Mouse (Mus musculus) forebrain, postnatal 0 days (tissue): Measurements from ENCODE around the gene Nbea. TPM values are rescaled to one million over a fixed set of nuclear protein-coding genes. Genes with fewer than 3 reads are reported as not detected.
"Not testable (repeated sequence)": the region's sequence is repeated elsewhere in the genome, so short reads cannot be mapped to it uniquely, and the experiment has no call there.

Experiments used
- ATAC-seq: fragments of 200-750 bp; cut with Nextera tagmentation; 2 replicates; pipeline ENCODE4 v1.8.0; 2017; ENCODE audit warnings: mild to moderate bottlenecking, moderate library complexity
- DNase-seq: peaks from one replicate; pipeline ENCODE4 v3.0.0-alpha.2; 2015
- H3K27ac ChIP-seq: fragments of 300-500 bp; sonication (generic); 2 replicates; pipeline ENCODE4 v1.5.1; 2014; ENCODE audit warnings: low read depth, mild to moderate bottlenecking, antibody characterized with exemption, low read length, moderate library complexity, mixed read lengths
- H3K27me3 ChIP-seq: fragments of 300-500 bp; sonication (generic); 2 replicates; pipeline ENCODE4 v1.6.1; 2014; ENCODE audit warnings: mild to moderate bottlenecking, low read length, mixed read lengths; ENCODE audit not compliant: insufficient read depth
- H3K36me3 ChIP-seq: fragments of 300-500 bp; sonication (generic); 2 replicates; pipeline ENCODE4 v1.6.1; 2014; ENCODE audit warnings: mild to moderate bottlenecking, moderate library complexity; ENCODE audit not compliant: insufficient read depth
- H3K4me1 ChIP-seq: fragments of 300-500 bp; sonication (generic); 2 replicates; pipeline ENCODE4 v1.6.1; 2014; ENCODE audit warnings: antibody characterized with exemption; ENCODE audit not compliant: insufficient read depth
- H3K4me2 ChIP-seq: fragments of 300-500 bp; sonication (generic); 2 replicates; pipeline ENCODE4 v1.6.1; 2014; ENCODE audit warnings: low read depth, mild to moderate bottlenecking, moderate library complexity
- H3K4me3 ChIP-seq: fragments of 300-500 bp; sonication (generic); 2 replicates; pipeline ENCODE4 v1.5.1; 2014; ENCODE audit warnings: low read depth, low read length, mixed read lengths
- H3K9ac ChIP-seq: fragments of 300-500 bp; sonication (generic); 2 replicates; pipeline ENCODE4 v1.6.1; 2014; ENCODE audit warnings: mild to moderate bottlenecking
- H3K9me3 ChIP-seq: fragments of 300-500 bp; sonication (generic); 2 replicates; pipeline ENCODE4 v1.6.1; 2016; ENCODE audit warnings: low read length
- CTCF ChIP-seq: sonication (generic); IDR thresholded peaks from 2 replicates; pipeline ENCODE4 v1.5.1; 2016; ENCODE audit warnings: antibody characterized with exemption, control low read depth, low read depth
- WGBS: fragments of 180-500 bp; shearing (Covaris S2); extraction: QIAGEN DNeasy Blood & Tissue Kit; methylation state at CpG from one replicate; pipeline ENCODE4 v1.1.7; 2014; 5-methylcytosine and 5-hydroxymethylcytosine counted together
- polyA plus RNA-seq: library from polyadenylated mRNA; unstranded; fragments of >200 nt; fragmentation: Nextera tagmentation; extraction: Ambion mirVana; gene quantifications from 2 replicates; pipeline ENCODE4 v1.2.1, GENCODE M21; 2015
- total RNA-seq: library from RNA; depleted of rRNA; stranded (reverse); fragments of >200 nt; gene quantifications from 2 replicates; pipeline ENCODE4 v1.2.3, GENCODE M21; 2014

Gene Nbea
- total and polyA plus RNA-seq, 2 experiments from 2014 or later = 42.3 to 198 TPM

DNA sequence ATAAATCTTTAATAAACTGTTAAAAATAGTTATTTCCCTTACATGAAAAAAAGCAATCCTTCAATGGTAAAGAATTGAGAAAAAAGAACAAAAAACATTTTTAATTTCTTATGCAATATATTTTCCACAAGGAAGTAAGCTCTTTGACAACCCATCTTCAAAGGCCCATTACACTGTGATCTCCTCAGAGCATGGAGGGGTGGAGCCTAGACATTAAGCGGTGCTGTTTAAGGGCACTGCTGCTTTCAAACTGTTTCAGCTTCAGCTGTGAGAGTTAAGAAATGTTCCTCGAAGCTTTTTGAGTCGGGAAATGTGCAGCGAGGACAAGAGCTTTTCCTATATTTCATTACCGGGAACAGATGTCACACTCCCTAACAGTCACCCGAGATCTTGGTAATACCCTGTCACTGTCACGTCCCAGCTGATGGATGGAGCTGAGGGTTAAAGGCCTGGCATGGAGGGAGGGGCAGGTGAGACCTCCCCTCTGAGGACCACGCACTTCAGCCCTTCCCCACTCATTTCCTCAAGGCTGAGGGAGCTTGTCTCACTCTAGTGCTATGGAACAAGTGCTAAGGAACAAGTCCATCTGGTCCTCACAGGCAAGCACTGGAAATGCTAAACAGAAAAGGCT lies 547.8 kb downstream of the Nbea start:
- Histone ChIP-seq H3K36me3 (peaks cover 15% of the 10 kb centered on the region; the same call in 1 of the 2 replicates), H3K4me1 (no peaks in the 10 kb centered on the region), H3K4me3 (no peak overlapping the region), H3K27ac (no peak overlapping the region; the same call in 1 of the 2 replicates), H3K27me3 (no peaks in the 10 kb centered on the region), H3K9me3 (no peaks in the 10 kb centered on the region), H3K4me2 (no peak overlapping the region), H3K9ac (no peak overlapping the region)
- ATAC-seq (no peak), DNase-seq (no peak)
- no peak for TF ChIP-seq CTCF
- WGBS = 66% methylated on average over 8 of the region's 8 CpGs

DNA sequence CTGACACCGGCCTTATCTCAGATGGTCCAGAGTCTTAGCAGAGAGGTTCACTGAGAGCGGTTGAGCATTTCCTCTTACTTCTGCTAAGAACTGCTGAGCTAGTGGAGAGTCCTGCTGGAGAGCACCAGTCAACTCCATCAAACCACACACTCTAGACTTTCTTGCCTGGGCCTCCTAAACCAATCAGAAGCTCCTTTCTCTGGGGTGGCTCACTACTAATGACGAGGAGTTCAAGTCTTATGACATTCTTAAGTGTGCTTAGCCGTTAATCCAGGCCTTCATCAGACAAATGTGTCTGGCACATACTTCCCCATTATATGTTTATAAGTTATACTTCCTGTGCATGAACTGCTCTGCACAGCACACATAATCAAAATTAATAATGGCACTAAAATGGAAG lies 556.4 kb downstream of the Nbea start:
- Histone ChIP-seq H3K36me3 (peaks cover 54% of the 10 kb centered on the region), H3K9ac (no peak overlapping the region), H3K27me3 (no peaks in the 10 kb centered on the region), H3K9me3 (no peaks in the 10 kb centered on the region), H3K4me3 (no peak overlapping the region), H3K4me1 (no peaks in the 10 kb centered on the region), H3K4me2 (no peak overlapping the region), H3K27ac (no peak overlapping the region)
- TF ChIP-seq CTCF = no peak
- ATAC-seq (no peak), DNase-seq (no peak)
- WGBS = 88% methylated on average over 4 of the region's 4 CpGs

DNA sequence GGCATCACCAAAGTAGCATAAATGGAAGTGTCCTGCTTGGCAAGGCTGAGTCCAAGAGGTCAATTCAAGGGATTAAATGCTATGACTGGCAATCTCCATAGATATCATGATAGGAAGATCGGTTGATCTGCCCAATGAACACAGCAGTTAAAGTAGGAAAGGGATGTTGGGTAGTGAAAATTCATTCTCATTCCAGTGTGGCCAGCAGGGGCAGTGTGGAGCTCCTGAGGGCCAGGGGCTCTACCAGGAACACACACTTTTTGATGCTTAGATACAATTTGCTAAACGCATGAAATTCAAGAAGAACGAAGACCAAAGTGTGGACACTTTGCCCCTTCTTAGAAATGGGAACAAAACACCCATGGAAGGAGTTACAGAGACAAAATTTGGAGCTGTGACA lies 561.5 kb downstream of the Nbea start:
- not testable (repeated sequence) for H3K9ac ChIP-seq, ATAC-seq, H3K27ac ChIP-seq, H3K4me1 ChIP-seq, H3K4me3 ChIP-seq, H3K9me3 ChIP-seq, H3K4me2 ChIP-seq, H3K27me3 ChIP-seq, DNase-seq
- WGBS = 98% methylated on average over 3 of the region's 3 CpGs
- H3K36me3 ChIP-seq = peaks cover 12% of the 10 kb centered on the region

DNA sequence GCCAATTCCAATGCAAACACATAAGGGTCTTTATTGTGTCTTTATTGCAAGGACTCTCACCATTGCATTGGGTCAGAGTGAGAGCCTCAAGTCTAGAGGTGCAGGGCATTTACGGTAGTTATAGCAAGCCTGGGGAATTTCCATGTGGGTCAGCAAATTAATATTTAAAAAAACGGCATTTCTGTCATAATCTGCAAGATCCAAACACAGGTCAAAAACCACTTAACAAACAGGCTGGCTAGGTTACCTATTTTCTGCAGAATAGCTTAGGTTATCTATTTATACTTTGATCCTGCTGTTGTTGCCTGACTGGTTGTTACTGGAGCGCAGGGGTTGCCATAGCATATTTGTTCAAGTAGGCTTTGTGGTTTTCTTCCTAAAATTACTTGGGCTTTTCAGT lies 565.1 kb downstream of the Nbea start:
- Histone ChIP-seq H3K4me2 (no peak overlapping the region), H3K27ac (no peak overlapping the region), H3K4me3 (no peak overlapping the region), H3K4me1 (no peaks in the 10 kb centered on the region), H3K9me3 (no peaks in the 10 kb centered on the region), H3K27me3 (no peaks in the 10 kb centered on the region), H3K36me3 (no peaks in the 10 kb centered on the region), H3K9ac (no peak overlapping the region)
- DNase-seq = no peak
- TF ChIP-seq CTCF = no peak
- no peak for ATAC-seq
- 94% methylated on average over 3 of the region's 3 CpGs for WGBS

DNA sequence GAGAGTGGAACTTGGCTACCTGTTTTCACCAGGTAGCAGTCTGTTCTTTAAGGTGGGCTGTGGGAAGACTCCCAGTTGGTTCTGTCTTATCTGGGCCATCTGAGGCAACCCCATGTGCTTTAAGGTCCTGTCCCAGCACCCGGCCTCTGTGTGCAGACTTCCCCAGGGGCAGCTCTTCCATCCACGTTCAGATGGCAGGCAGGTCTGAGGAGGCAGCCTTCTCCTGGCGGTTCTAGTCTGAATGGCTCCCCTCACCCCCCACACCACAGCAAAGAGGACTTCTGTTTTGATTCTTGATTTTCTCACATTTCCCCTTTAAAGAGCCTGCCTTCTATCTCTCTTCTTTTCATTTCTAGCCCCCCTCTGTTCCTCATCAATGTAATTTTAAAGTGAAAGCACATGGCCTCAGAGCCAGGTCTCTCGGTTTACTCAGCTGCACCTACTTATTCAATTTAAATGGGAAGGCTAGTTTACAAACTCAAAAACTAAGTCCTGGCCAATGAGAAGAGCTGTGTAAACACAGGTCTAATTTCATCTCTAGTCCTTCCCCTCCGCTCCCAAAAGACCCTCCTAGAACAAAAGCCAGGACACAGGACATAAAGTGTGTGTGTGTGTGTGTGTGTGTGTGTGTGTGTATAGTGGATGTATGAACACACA lies 570.9 kb downstream of the Nbea start:
- H3K4me1 ChIP-seq = no peaks in the 10 kb centered on the region
- no peak overlapping the region for H3K27ac ChIP-seq
- no peaks in the 10 kb centered on the region for H3K27me3 ChIP-seq
- H3K9me3 ChIP-seq = no peaks in the 10 kb centered on the region
- H3K9ac ChIP-seq = no peak overlapping the region
- DNase-seq = no peak
- 62% methylated on average over 5 of the region's 5 CpGs for WGBS
- no peak overlapping the region for H3K4me2 ChIP-seq
- H3K36me3 ChIP-seq = no peaks in the 10 kb centered on the region
- H3K4me3 ChIP-seq = no peak overlapping the region
- no peak for ATAC-seq
- TF ChIP-seq CTCF = no peak

DNA sequence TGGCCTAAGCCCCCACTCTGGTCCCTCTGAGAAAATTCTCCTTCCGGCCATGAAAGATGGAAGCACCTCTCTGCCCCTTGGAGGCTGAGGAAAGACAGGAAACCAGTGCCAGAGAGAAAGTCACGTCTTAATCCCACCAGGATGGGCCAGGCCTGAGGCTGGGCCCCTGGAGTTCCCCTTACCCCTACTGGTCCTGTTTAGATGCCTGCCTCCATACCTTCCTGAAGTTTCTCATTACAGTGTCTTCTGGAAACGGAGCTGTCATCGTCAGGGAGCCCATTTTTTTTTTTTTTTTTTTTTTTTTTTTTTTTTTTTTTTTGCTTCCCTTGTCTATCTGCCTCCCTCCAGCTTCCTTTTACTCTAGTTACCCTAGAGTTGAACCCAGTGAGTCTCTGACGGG lies 571.5 kb downstream of the Nbea start:
- H3K9ac ChIP-seq = no peak overlapping the region
- no peak for TF ChIP-seq CTCF
- no peak overlapping the region for H3K27ac ChIP-seq
- no peak overlapping the region for H3K4me2 ChIP-seq
- no peaks in the 10 kb centered on the region for H3K9me3 ChIP-seq
- DNase-seq (no peak), ATAC-seq (no peak)
- no peaks in the 10 kb centered on the region for H3K36me3 ChIP-seq
- H3K27me3 ChIP-seq = no peaks in the 10 kb centered on the region
- no peak overlapping the region for H3K4me3 ChIP-seq
- WGBS = 74% methylated on average over 5 of the region's 5 CpGs
- H3K4me1 ChIP-seq = no peaks in the 10 kb centered on the region

DNA sequence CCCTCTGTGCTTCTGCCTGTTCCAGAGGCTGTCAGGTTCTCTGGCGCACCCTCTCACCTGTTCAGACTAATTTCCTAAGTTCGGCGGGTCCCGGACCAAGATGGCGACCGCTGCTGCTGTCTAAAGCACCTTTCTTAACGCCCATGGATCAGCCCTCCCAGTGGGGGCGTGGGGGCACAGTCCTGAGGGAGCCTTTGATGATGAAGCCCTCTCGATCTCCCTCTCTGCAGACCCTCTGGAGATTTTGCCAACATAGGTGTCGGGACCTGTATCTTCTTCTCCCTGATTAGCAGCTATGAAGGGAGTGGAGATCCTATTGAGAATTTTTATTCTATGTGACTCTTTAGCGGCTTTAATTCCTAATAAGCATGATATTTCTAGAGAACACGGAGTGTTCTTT lies 573.3 kb downstream of the Nbea start:
- no peaks in the 10 kb centered on the region for H3K27me3 ChIP-seq
- H3K4me2 ChIP-seq = no peak overlapping the region
- H3K9ac ChIP-seq = no peak overlapping the region
- TF ChIP-seq CTCF = no peak
- ATAC-seq (no peak), DNase-seq (no peak)
- no peaks in the 10 kb centered on the region for H3K4me1 ChIP-seq
- no peaks in the 10 kb centered on the region for H3K9me3 ChIP-seq
- H3K4me3 ChIP-seq = no peak overlapping the region
- H3K27ac ChIP-seq = no peak overlapping the region
- H3K36me3 ChIP-seq = no peaks in the 10 kb centered on the region
- WGBS = 92% methylated on average over 11 of the region's 12 CpGs
